Mouse (Mus musculus): Measurements from ENCODE around the gene Xxylt1. TPM values are rescaled to one million over a fixed set of nuclear protein-coding genes. Genes with fewer than 3 reads are reported as not detected.

The Xxylt1 gene
- 10 to 100 TPM; 20.4 to 21.3 TPM for total RNA-seq (2021)
- long read RNA-seq, experiment 1, transcript Xxylt1-201 (4 exons, 3,470 nt): major isoform, 38 of 43 reads
- long read RNA-seq, experiment 1, partial matches to known transcripts: 0 of 43 reads
- long read RNA-seq, experiment 1, other reads (novel, unspliced or antisense): 5 of 43 reads
- long read RNA-seq, experiment 2, transcript Xxylt1-201 (4 exons, 3,470 nt): major isoform, 32 of 40 reads
- long read RNA-seq, experiment 2, partial matches to known transcripts: 0 of 40 reads
- long read RNA-seq, experiment 2, other reads (novel, unspliced or antisense): 8 of 40 reads

DNA sequence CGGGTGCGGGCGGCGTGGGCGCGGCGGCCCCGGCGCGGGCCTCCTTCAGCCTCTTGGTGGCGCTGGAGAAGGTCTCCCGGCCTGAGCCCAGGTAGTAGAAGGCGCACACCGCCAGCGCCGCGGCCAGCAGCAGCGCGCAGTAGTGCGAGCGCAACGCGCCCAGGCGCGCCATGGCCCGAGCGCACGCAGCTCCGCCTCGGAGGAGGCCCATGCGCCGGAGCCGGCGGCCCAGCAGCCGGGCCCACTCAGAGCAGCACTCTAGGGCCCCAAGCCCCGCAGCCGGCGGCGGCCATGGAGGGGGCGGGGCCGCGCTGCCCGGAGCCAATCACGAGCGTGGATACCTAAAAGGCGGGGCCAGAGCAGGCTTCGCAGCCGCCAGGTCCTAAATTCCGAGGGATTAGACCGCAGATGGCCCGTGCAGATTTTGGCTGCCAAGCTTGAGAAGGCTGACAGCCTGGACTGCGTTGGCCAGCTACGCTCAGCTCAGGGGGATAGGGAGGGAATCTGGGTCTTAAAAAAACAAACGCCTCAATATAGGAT, at the start of gene Xxylt1:
Xxylt1 (minus strand) TSS at position 308 of the 540 bp plus-strand sequence.
- intact Hi-C loops (cut with DNase I): no loop called here
- peak; percentile 95 to 96 for DNase-seq (ENCODE audit: low spot score in 2 of 2)

DNA sequence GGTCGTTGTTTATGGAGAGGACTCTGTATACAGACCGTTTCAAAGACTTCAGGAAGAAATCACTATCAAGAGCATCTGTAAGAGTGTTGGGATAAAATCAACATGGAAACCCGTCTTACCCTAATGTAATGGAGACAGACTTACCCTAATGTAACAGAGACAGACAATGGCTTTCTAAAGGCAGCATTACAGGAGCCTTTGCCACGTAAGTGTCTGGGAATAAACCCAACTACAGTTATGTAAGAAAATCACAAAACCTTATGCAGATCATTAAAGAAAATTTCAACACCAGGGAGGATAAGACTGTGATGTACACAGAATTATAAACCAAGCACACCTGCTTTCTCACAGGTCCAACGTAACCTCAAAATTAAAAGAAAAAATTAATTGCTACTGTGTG, 46.9 kb upstream of the Xxylt1 start:
- no peak for DNase-seq (ENCODE audit: low spot score in 2 of 2)
- intact Hi-C loops (cut with DNase I): no loop called here

DNA sequence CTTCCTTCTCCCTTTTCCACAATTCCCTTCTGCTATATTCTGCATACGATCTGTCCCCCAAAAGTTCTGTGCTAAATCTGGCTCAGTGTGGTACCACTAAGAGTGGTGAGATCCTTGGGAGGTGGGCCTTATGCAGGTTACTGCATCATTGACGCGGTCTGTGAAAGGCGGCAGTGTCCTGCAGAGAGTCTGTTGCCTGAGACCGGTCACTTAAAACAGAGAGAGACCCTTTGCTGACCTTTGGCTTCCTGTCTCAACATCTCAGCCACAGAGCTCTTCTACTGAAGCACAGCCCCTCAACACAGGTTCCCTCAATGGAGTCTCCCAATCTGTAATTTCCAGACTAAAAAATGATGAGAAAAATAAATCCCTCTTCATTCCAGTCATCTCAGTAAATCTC, 43.8 kb upstream of the Xxylt1 start:
- intact Hi-C loops (cut with DNase I): no loop called here
- no peak for DNase-seq (ENCODE audit: low spot score in 2 of 2)

DNA sequence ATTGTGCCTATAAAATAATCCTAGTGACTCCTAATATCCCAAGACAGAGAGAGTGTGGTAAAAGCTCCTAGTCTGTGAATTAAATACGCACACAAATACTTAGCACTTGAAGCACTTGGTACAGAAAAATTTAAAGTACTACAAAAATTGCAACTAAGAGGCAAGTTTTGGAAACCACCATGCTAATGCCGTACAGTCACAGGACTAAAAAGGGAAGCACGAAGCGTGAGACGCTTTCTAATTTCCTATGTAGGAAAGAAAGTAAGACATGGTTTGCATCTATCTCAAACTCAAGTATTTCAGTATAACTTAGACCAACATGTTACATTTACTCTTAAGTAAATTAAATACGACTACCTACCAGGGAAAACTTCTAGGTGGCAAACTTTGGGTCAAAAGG, 40.4 kb upstream of the Xxylt1 start:
- DNase-seq (ENCODE audit: low spot score in 2 of 2): no peak
- intact Hi-C loops (cut with DNase I): no loop called here

DNA sequence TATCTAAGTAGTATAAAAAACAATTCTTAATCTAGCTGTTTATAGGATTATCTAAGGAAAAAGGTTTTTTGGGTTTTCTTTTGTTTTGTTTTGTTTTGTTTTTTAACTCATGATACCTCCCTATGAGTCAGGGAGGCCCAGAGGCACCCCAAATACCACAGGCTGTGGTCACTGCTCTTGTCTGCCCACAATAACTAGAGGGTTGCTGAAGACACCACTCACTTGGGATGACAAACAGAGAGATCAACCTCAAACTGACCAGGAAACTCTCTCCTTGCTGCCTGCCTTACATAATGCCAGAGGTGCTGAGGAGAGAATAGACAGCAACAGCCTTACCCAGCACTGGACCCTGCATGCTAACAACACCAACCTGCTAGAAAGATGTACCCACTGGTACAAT, 32.4 kb upstream of the Xxylt1 start:
- DNase-seq (ENCODE audit: low spot score in 2 of 2): no peak
- intact Hi-C loops (cut with DNase I): loop anchor here (10.0 kb wide), 1 partner anchor 141 kb away; no protein-coding TSS in a partner anchor

DNA sequence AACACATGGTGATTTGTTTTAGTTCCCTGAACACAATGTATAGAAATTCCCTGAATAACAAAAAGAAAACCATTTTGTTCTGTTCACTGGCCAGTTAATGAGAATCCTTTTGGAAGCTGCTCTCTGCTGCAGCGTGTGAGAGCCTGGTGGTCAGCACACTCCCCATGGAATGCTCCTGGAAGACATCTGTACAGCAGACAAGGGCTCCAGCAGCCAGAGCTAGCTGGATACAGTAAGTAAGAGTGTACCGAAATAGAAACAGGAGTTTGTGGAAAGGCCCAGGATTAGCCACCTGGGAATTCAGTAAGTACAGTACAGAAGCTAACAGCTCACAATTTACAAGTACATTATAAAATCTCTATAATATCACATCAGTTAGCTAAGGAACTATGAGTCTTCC, 20.1 kb upstream of the Xxylt1 start:
- no peak for DNase-seq (ENCODE audit: low spot score in 2 of 2)

DNA sequence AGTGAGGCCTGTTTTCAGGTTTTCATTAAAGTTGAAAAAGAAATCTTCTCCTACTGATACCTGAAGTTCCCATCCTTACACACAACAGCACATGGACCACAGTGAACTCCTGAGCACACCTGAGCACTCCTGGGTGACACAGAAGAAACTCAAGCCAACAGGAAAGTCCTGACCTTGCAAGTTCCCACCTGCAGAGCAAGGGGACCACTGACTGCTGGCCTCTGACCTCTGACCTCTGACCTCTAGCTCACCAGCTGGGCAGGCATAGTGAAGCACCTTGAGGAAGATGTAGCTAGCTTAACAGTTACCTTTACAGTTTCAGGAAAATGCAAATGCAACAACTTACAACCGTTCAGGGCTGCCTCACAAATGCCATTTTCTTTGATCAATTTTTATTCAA, 18.7 kb upstream of the Xxylt1 start:
- no peak for DNase-seq (ENCODE audit: low spot score in 2 of 2)
- intact Hi-C loops (cut with DNase I): no loop called here

More for the DNA sequence above, 20.1 kb upstream of the Xxylt1 start:
- intact Hi-C loops (cut with DNase I): no loop called here

DNA sequence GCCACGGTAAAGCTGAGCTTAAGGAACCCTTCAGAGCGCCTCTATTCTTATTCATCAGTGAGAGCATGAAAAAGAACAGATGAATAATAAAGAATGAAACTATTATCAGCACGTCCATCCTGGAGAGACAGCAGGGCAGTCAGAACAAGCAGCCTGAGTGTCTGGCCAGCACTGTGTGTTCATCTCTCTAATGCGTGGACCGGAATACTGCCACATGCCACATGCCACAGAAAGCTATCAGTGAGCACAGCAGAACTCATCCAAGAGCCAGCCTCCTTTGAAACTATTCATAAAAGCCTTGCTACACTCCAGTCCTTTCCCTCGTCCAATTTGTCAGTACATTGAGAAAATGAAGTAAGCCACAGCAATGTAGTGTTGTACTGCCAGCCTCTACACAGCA, 12.8 kb upstream of the Xxylt1 start:
- DNase-seq (ENCODE audit: low spot score in 2 of 2): no peak
- intact Hi-C loops (cut with DNase I): no loop called here

DNA sequence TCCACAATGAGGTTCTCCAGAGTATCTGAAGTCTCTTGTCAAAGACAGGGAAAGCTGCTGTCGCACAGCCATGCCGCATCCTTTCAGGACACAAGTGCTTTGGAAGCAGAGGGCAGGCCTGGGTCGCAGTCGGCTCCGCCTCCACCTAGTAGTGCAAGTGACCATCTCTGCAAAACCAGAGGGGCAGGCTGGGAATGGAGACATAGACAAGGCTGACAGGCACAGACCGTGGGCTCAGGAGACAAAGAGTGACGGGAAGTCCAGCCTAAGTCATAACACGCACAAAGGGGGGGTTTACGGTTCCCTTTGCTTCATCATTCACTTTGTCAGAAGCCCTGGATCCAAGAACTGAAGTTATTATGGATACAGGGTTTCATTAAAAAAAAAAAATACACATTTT, 12.0 kb upstream of the Xxylt1 start:
- DNase-seq (ENCODE audit: low spot score in 2 of 2): no peak
- intact Hi-C loops (cut with DNase I): no loop called here

DNA sequence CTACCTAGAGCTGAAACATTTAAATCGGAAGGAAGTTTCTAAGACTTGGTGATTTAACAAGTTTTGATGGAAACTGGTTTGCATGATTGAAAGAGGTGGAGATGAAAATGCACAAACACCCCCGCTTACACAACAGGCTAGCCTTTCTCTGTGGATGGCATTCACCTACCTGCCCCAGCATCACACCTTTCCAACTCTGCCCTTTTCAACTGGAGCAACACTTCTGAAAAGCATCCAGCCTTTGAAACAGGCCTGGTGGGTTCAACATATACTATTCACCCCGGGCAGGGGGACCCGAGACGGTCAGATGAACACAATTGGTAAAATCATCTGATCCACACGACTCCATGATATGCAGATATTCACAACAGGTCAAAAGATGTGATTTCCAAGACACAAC, 659 bp upstream of the Xxylt1 start:
- DNase-seq (ENCODE audit: low spot score in 2 of 2): no peak
- intact Hi-C loops (cut with DNase I): no loop called here

DNA sequence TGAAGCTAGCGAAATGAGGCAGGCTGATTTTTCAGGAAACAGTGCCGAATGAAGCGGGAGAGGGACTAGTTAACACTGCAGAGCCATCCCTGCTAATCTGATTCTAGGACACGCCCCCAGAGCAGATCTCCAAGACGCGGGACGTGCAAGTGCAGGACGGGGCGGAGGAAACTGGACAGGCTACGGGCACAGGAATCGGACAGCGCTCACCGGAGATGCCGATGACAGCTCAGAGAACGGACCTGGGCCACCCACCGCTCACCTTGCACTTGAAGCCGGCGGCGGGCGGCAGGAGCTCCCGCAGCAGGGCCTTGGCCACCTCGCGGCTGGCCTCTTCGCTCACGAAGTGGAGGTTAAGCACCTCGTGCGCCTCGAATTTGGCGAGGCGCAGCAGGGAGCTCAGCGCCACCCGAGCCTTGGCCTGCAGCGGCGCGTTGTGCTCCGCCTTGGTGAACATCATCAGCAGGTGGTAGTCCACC, 620 bp downstream of the Xxylt1 start:
- peak; percentile 59 for DNase-seq (ENCODE audit: low spot score in 2 of 2)
- intact Hi-C loops (cut with DNase I): no loop called here

DNA sequence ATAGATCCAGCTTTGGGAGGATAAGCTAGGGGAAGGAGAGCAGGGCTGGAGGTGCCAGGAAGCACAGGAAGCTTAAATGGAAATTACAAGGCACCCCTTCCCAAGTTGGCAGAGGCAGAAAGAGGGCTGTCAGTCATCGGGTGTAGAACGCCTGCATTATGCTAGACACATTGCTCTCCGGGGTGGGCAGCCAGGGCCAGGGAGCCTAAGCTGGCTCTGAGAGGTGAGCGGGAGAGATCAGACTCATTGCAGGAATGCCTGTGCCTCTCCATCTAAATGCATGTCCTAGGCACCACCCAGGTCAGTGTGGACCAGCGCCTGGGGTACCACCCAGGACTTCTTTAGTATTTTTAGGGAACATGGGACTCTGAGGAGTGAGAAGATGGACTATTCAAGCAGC, 3.8 kb downstream of the Xxylt1 start:
- intact Hi-C loops (cut with DNase I): loop anchor here (10.0 kb wide), 1 partner anchor 277 kb away; no protein-coding TSS in a partner anchor
- no peak for DNase-seq (ENCODE audit: low spot score in 2 of 2)

DNA sequence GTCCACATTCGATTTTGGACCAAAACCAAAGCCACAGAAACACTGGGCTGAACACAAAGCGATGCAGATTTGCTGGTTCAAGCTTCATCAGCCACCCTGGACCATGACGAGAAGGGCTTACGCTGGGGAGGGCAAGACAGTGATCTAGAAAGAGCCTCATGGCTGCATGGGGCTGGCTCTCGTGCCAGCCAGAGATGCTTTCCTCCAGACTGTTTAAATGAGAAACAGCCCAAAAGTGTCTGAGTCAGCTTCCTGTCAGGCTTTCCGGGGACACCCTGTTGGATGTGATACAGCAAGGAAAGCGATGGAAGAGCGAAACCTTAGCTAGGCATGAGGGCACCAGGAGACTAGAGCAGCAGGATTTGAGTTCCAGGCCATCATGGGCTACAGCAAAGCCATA, 4.8 kb downstream of the Xxylt1 start:
- DNase-seq (ENCODE audit: low spot score in 2 of 2): no peak
- intact Hi-C loops (cut with DNase I): loop anchor here (10.0 kb wide), 1 partner anchor 278 kb away; no protein-coding TSS in a partner anchor

DNA sequence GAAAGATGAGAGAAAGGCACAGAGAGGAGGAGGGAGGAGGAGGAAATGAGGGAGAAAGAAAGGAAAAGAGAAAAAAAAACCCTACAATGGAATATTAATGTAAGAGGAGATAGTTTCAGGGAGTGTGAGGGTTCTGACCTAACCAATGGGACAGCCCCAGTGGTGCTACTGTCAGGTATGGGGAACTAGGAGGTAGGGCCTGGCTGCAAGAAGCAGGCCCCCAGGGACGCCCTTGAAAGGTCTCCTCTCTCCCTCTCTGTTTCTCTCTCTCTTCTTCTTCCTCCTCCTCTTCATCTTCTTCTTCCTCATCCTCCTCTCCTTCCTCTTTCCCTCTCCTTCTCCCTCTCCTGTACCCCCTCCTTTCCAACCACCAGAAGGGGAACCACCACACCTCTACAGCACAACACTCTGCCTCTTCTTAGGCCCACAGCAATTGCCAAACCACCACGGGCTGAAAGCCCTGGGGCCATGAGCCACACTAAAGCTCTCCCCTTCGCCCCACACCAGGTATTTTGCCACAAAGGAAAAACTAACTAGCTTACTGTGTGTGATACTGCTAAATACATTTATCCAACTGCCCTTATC, 6.8 kb downstream of the Xxylt1 start:
- intact Hi-C loops (cut with DNase I): loop anchor here (10.0 kb wide), 1 partner anchor 280 kb away; no protein-coding TSS in a partner anchor
- no peak for DNase-seq (ENCODE audit: low spot score in 2 of 2)

DNA sequence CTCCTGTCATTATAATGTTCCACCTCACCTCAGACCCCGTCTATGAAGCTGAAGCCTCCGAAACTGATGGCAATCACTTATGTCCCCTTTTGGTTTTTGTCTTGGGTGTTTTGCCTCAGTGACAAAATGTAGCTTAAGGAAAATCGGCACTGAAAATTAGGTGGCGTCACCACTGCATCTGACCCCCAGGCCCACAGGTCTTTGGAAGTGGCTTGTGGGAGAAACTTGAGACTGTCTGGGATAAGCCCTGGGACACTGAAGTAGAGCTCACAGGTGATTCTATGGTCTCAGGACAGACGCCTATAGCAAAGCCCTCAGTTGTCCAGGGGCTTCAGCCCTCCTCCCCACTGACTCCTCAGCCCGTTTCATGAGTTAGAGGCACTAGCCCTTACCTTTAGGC, 9.5 kb downstream of the Xxylt1 start:
- intact Hi-C loops (cut with DNase I): loop anchor here (1.0 to 10.0 kb wide), 2 partner anchors 283 to 474 kb away; no protein-coding TSS in a partner anchor
- DNase-seq (ENCODE audit: low spot score in 2 of 2): no peak

DNA sequence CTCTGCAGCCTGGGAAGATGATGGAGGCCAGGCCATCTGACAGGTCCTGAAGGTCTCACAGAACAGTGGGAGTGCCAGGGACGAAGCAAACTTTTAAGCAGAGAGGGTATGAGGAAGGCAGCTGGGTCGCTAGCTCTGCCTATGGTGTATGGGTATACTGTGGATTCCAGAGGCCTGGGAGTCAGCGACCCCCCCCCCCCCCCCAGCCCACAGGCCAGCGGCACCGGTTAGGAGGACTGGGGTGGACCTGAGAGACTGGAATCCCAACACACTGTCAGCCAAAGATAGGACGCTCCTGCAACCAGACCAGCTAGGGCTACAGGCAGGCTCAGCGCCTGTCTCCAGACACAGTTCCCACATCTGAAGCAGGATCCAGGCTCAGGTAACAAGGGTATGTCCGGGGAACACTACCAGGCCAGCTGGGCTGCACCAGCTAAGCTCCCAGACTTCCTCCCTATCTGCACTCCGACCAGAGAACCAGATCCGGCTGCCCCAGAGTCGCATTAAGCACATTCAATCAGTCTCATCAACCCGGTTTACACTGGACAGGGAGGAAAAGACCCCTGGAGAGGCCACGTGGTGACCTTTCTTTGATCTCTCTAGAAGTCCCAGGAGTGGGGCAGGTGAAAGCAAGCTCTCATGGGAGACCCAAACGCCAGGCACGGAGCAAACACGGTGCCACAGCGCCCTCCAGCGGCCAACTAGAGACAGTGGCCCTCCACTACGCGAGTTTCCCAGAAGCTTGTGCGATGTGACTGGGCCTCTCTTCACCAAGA, 10.7 kb downstream of the Xxylt1 start:
- peak; percentile 82 to 88 for DNase-seq (ENCODE audit: low spot score in 2 of 2)

DNA sequence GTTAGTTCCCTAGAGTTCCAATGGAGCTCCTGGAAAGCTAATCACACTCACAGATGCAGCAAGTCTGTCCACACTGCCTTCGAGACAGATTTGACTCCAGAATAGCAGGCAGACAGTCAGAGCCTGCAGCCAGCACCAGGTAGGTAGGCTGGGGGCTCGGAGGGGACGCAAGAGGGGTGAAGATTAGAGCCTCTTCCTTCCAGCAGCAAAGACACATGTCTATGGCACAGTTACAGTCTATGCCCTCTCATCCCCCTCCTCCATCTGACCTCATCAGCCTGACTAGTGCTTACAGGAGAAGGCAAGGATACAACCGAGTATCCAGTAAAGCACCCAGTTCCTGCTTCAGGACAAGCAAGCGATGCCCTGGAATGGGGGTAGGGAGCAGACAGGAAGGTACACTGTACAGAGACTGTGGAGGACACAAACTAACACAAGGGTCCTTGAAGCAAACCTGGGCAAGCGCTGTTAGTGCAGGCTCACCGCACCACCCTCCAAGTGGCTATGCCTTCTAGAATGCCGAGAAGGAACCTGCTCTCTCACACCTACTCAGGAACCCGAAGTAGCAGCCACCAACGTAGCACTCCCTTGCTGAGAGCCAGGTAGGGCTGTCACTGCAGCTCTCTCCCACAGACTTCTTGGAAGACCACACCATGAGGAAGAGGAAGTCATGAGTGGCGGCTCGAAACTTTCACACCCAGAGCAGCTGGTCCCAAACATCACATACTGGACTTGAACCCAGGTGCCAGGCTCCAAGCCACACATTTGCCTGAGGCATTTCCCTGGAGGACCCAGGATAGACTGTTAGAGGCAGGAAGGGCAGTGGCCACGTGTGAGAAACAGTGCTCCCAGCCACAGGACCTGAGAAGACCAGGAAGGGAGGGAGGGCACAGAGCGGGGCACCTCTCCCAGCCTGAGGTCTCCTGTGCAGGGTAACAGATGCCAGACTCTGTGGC, 11.7 kb downstream of the Xxylt1 start:
- no peak for DNase-seq (ENCODE audit: low spot score in 2 of 2)
- intact Hi-C loops (cut with DNase I): loop anchor here (5.0 to 10.0 kb wide), 2 partner anchors 87 to 285 kb away; no protein-coding TSS in a partner anchor

More for the DNA sequence above, 10.7 kb downstream of the Xxylt1 start:
- intact Hi-C loops (cut with DNase I): loop anchor here (1.0 to 10.0 kb wide), 2 partner anchors 284 to 473 kb away; no protein-coding TSS in a partner anchor

DNA sequence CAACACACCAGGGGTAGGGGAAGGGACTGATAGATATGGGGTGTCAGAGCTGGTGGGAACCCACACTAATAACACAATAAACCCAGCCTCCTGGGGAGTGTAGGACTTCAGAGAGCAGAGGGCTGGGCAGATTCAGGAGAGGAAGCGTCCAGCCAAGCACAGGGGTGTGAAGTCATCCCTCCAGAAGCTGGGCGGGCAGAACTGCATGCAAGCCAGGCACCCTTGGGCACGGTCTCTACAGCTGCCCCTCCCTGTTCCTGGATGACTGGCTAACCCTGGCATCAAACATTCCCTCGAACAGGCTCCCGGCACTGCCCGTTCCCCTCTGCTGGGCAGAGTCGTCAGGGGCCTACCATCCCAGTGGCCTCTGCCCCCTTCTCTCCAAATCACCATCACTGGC, 13.0 kb downstream of the Xxylt1 start:
- no peak for DNase-seq (ENCODE audit: low spot score in 2 of 2)
- intact Hi-C loops (cut with DNase I): loop anchor here (5.0 kb wide), 1 partner anchor 86 kb away; no protein-coding TSS in a partner anchor
